Mouse (Mus musculus) kidney, embryonic 15.5 days (tissue): Measurements from ENCODE around the gene Magi1. TPM values are rescaled to one million over a fixed set of nuclear protein-coding genes. Genes with fewer than 3 reads are reported as not detected.

Experiments used
- ATAC-seq: fragments of 200-750 bp; cut with Nextera tagmentation; replicated peaks from 2 replicates; pipeline ENCODE4 v1.8.0; 2017; ENCODE audit warnings: moderate TSS enrichment; ENCODE audit not compliant: low FRiP score
- H3K27ac ChIP-seq: fragments of 300-500 bp; sonication (generic); 2 replicates; pipeline ENCODE4 v1.5.1; 2015; ENCODE audit warnings: mild to moderate bottlenecking, inconsistent platforms
- H3K27me3 ChIP-seq: fragments of 300-500 bp; sonication (generic); 2 replicates; pipeline ENCODE4 v1.6.1; 2015; ENCODE audit warnings: inconsistent platforms
- H3K36me3 ChIP-seq: fragments of 300-500 bp; sonication (generic); 2 replicates; pipeline ENCODE4 v1.6.1; 2015; ENCODE audit warnings: inconsistent platforms
- H3K4me1 ChIP-seq: fragments of 300-500 bp; sonication (generic); 2 replicates; pipeline ENCODE4 v1.6.1; 2015; ENCODE audit warnings: inconsistent platforms
- H3K4me2 ChIP-seq: fragments of 300-500 bp; sonication (generic); 2 replicates; pipeline ENCODE4 v1.6.1; 2015; ENCODE audit warnings: moderate library complexity, mild to moderate bottlenecking, inconsistent platforms
- H3K4me3 ChIP-seq: fragments of 300-500 bp; sonication (generic); replicated peaks from 2 replicates; pipeline ENCODE4 v1.5.1; 2015; ENCODE audit warnings: mild to moderate bottlenecking, inconsistent platforms
- H3K9ac ChIP-seq: fragments of 300-500 bp; sonication (generic); 2 replicates; pipeline ENCODE4 v1.6.1; 2015; ENCODE audit warnings: mild to moderate bottlenecking, inconsistent platforms
- H3K9me3 ChIP-seq: fragments of 300-500 bp; sonication (generic); replicated peaks from 2 replicates; pipeline ENCODE4 v1.6.1; 2016; ENCODE audit warnings: inconsistent platforms
- WGBS: fragments of 180-500 bp; shearing (Covaris S2); methylation state at CpG from one replicate; pipeline ENCODE4 v1.1.7; 2015; ENCODE audit warnings: mixed read lengths; 5-methylcytosine and 5-hydroxymethylcytosine counted together
- polyA plus RNA-seq: library from polyadenylated mRNA; unstranded; fragments of >200 nt; fragmentation: Nextera tagmentation; extraction: Ambion mirVana; gene quantifications from 2 replicates; pipeline ENCODE4 v1.2.1, GENCODE M21; 2015

Gene Magi1
- polyA plus RNA-seq, 1 experiment from 2014 or later, result 9.8 TPM

DNA sequence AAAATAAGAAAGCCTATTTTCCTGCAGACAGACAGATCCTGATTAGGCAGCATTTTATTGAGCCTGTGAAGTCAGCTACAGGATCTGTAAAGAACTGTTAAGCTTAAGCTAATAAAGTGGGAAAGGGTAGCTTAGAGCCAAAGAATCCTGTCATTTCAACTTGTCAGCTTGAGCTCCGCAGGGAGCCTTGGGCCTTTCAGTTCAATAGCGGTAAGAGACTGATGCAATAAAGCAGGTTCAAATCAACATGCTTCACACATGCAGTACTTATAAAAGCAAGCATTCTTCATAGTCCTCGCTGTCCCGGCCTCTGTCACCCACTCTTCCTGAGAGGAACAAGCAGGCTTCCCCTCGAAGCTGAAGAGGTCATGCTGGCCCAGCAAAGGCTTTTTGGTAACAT lies 199.0 kb downstream of the Magi1 start:
- H3K36me3 ChIP-seq, result no peaks in the 10 kb centered on the region
- H3K4me2 ChIP-seq, result no peak overlapping the region
- H3K27ac ChIP-seq, result no peak overlapping the region
- no peak overlapping the region for H3K9ac ChIP-seq
- no peaks in the 10 kb centered on the region for H3K9me3 ChIP-seq
- no peak for ATAC-seq
- WGBS, result 58% methylated on average over 5 of the region's 5 CpGs
- peaks cover 13% of the 10 kb centered on the region; the same call in 1 of the 2 replicates for H3K4me1 ChIP-seq
- H3K4me3 ChIP-seq, result no peak overlapping the region
- H3K27me3 ChIP-seq, result no peaks in the 10 kb centered on the region

DNA sequence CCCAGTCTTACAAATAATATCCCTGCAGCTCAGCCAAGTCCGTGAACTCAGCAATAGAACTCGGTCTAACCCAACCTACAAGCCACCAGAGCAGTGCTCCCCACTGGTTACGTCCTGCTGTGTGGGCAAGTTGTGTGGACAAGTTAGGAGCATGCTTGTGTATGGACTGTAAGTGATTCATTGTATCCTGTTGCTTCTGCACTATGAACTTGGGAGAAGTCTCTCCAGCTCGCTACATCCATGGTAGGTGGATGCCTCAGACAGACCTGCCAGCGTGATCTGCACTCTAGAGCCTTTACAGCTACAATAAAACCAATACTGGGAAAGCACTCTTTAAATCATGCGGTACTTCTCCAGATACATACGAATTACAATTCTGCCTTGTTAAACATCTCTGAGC lies 200.3 kb downstream of the Magi1 start:
- Histone ChIP-seq H3K4me2 (no peak overlapping the region), H3K4me1 (peaks cover 26% of the 10 kb centered on the region), H3K9me3 (no peaks in the 10 kb centered on the region), H3K27ac (no peak overlapping the region), H3K36me3 (no peaks in the 10 kb centered on the region), H3K4me3 (no peak overlapping the region), H3K27me3 (no peaks in the 10 kb centered on the region), H3K9ac (no peak overlapping the region)
- WGBS, result 83% methylated on average over 7 of the region's 7 CpGs
- ATAC-seq, result no peak

DNA sequence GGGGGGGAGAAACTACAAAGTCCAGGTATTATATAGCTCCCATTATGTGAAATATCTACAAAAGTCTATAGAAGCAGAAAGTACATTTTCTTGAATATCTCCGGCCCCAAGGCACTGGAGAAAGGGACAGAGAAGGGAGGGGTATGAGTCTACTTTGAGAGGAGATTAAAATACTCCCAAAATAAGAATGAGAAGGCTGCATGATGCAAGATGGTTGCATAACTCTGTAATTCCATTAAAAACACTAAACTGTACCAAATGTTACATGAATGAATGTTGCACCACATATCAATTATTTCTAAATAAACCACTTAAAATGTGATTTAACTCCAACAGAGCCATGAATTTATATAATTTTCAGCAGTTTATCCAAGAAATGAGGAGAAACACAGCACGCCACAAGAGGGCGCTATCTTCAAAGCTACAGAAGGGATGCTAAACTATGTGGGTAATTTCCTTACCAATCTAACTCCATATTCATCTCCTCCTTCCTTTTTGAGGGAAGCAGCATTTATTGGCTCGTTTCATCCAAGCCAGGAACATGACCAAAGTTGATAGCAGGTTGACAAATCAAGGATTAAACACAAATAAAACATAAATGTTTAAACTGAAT lies 202.7 kb downstream of the Magi1 start:
- 16% methylated on average over 4 of the region's 4 CpGs for WGBS
- no peaks in the 10 kb centered on the region for H3K27me3 ChIP-seq
- H3K27ac ChIP-seq, result no peak overlapping the region
- H3K36me3 ChIP-seq, result no peaks in the 10 kb centered on the region
- H3K9ac ChIP-seq, result no peak overlapping the region
- peaks cover 20% of the 10 kb centered on the region for H3K4me1 ChIP-seq
- ATAC-seq, result no peak
- no peak overlapping the region for H3K4me3 ChIP-seq
- H3K9me3 ChIP-seq, result no peaks in the 10 kb centered on the region
- H3K4me2 ChIP-seq, result no peak overlapping the region

DNA sequence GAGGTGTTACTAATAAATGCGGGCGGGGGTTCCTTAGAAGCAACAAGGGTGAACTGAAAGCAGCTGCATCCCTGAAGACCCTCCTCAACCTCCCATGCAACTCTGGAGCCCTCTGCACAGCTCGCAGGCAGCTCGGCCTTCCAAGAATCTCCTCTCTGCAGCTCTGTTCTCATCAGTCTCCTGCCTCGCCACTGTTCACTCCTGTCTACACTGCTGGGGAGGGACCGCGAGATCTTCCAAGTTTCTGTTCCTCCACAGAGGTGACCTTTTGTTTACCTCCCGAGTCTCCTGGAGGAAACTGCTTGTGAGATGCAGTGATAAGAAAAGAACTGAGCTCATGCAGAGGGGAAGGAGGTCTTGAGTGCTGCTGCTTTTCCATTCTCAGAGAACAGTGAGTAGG lies 204.8 kb downstream of the Magi1 start:
- no peak overlapping the region for H3K4me3 ChIP-seq
- H3K4me2 ChIP-seq, result 0 out of 2 replicates have a peak overlapping the region, but pooled peaks have one; percentile 25
- H3K36me3 ChIP-seq, result no peaks in the 10 kb centered on the region
- peak; percentile 52 for ATAC-seq
- 30% methylated on average over 8 of the region's 8 CpGs for WGBS
- H3K9me3 ChIP-seq, result no peaks in the 10 kb centered on the region
- H3K9ac ChIP-seq, result no peak overlapping the region
- H3K4me1 ChIP-seq, result peaks cover 23% of the 10 kb centered on the region
- no peaks in the 10 kb centered on the region for H3K27me3 ChIP-seq
- H3K27ac ChIP-seq, result peak overlapping the region; percentile 71

DNA sequence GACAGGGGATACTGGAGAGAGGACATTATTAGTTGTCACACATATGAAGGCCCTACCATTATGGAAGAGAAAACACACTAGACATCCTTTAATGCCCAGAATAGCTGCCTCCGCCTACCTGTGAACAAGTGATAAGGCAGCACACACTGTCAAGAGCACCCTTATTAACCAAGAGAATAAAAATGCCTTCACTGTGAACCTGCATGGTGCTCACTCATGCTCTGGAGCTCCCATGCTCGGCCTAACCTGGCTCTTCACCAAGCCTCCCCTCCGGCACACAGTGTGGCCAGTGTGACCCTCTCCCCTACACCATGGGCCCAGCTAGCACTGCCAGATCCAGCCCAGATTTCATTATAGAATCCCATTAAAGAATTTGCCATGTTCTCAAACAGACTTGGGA lies 206.7 kb downstream of the Magi1 start:
- peaks cover 20% of the 10 kb centered on the region for H3K4me1 ChIP-seq
- ATAC-seq, result no peak
- WGBS, result 93% methylated on average over 3 of the region's 3 CpGs
- no peak overlapping the region for H3K27ac ChIP-seq
- no peak overlapping the region for H3K9ac ChIP-seq
- H3K27me3 ChIP-seq, result no peaks in the 10 kb centered on the region
- H3K4me3 ChIP-seq, result no peak overlapping the region
- H3K36me3 ChIP-seq, result no peaks in the 10 kb centered on the region
- H3K4me2 ChIP-seq, result no peak overlapping the region
- no peaks in the 10 kb centered on the region for H3K9me3 ChIP-seq

DNA sequence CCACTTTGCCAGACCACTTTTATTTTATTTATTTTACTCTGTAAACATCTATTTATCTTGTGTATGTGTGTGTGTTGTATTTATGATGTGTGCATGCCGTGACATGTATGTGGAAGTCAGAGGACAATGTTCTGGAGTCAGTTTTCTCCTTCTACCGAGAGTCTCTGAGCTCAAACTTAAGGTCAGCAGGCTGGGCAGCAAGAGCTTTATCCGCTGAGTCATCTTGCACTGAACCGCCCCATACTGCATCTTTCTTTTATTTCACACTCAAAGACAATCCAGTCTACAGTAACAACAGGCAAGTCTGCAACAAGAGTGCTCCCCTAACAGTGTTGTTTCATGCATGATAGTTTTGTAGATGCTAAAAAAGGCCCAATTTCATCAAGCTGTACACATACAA lies 207.7 kb downstream of the Magi1 start:
- Histone ChIP-seq H3K4me2 (no peak overlapping the region), H3K27me3 (no peaks in the 10 kb centered on the region), H3K4me3 (no peak overlapping the region), H3K9me3 (no peaks in the 10 kb centered on the region), H3K36me3 (no peaks in the 10 kb centered on the region), H3K9ac (no peak overlapping the region), H3K4me1 (peaks cover 16% of the 10 kb centered on the region), H3K27ac (no peak overlapping the region)
- 84% methylated on average over 4 of the region's 4 CpGs for WGBS
- ATAC-seq, result no peak

DNA sequence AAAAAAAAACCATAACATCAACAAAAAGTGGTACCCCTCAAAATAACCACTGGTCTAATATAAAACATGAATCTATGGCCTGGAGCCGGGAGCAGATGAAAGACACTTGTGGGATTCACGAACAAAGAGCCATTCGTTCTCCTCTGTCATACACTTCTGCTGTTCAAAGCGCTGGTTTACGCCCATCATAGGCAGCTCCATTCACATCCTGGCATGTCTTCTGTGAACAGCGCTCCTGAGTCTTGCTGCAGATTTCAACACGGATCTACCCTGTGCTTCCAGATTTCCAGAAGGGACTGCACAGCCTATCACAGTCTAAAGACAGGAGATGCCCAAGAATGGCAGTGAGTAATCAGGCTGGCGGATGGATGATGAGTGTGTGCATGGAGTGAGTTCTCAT lies 208.5 kb downstream of the Magi1 start:
- Histone ChIP-seq H3K4me2 (no peak overlapping the region), H3K9ac (no peak overlapping the region), H3K9me3 (no peaks in the 10 kb centered on the region), H3K27ac (no peak overlapping the region), H3K4me3 (no peak overlapping the region), H3K4me1 (peaks cover 21% of the 10 kb centered on the region), H3K36me3 (no peaks in the 10 kb centered on the region), H3K27me3 (no peaks in the 10 kb centered on the region)
- ATAC-seq, result no peak
- WGBS, result 74% methylated on average over 8 of the region's 8 CpGs

DNA sequence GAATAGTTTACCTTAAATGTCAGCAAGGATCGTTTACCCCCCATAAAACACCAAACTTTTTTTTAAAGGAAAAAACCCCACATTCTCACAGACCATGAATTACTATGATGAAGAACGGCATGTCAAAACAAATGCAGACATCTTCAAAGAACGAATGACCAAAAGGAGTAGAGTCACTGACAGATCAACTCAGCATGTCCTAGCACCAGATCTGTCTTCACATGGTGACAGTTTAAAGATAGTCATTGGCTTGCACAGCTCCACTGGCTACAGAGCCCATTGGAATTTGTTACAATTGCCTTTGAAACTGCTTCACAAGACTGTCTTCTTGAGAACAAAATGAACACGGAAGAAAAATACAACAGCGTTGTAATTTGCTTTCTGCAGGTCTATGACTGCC lies 212.0 kb downstream of the Magi1 start:
- Histone ChIP-seq H3K27me3 (no peaks in the 10 kb centered on the region), H3K4me3 (no peak overlapping the region), H3K4me1 (peaks cover 21% of the 10 kb centered on the region), H3K9me3 (no peaks in the 10 kb centered on the region), H3K27ac (no peak overlapping the region), H3K9ac (no peak overlapping the region), H3K4me2 (no peak overlapping the region), H3K36me3 (no peaks in the 10 kb centered on the region)
- no peak for ATAC-seq
- WGBS, result 36% methylated on average over 5 of the region's 5 CpGs

DNA sequence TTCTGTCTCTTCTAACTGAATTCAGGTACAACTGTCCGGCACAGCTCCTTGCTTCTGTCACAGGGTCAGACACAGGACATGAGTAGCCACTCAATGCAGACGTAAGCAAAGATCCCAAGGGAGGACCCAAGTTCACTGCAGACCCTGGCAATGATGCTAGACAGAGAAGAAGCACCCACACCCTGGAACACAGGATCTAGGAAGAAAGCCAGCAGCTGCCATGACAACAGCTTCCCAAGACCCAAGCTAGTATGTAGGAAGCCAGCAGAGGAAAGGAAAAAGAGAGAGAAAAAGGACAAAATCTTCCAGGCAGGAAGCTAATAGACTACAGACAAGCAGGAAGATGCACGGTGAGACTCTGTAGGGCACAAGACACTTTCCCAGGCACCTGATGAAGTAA lies 213.0 kb downstream of the Magi1 start:
- H3K4me3 ChIP-seq, result no peak overlapping the region
- H3K36me3 ChIP-seq, result no peaks in the 10 kb centered on the region
- no peaks in the 10 kb centered on the region for H3K9me3 ChIP-seq
- H3K9ac ChIP-seq, result no peak overlapping the region
- no peak overlapping the region for H3K4me2 ChIP-seq
- 63% methylated on average over 3 of the region's 3 CpGs for WGBS
- no peak for ATAC-seq
- H3K27me3 ChIP-seq, result no peaks in the 10 kb centered on the region
- peaks cover 21% of the 10 kb centered on the region for H3K4me1 ChIP-seq
- H3K27ac ChIP-seq, result no peak overlapping the region

DNA sequence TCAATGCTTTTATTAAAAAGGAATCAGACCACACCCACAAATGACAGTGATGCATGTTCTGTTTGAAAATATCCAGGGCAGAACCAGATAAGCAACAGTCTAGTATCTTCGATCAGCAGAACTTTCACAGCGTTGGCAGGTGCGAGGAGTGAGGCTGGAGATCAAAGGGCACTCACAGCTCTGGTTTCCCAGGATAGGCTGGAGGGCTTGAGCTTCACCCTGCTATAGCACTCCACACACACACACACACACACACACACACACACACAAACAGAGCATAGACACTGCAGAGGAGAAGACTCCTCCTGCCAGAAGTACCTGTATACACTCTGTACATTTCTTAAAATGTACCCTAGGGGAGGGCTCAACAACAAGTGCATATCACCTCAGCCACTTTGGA lies 214.3 kb downstream of the Magi1 start:
- no peak overlapping the region for H3K9ac ChIP-seq
- no peak for ATAC-seq
- H3K27ac ChIP-seq, result no peak overlapping the region
- no peaks in the 10 kb centered on the region for H3K36me3 ChIP-seq
- WGBS, result 34% methylated on average over 3 of the region's 3 CpGs
- no peak overlapping the region for H3K4me2 ChIP-seq
- no peak overlapping the region for H3K4me3 ChIP-seq
- H3K27me3 ChIP-seq, result no peaks in the 10 kb centered on the region
- H3K9me3 ChIP-seq, result no peaks in the 10 kb centered on the region
- peaks cover 24% of the 10 kb centered on the region for H3K4me1 ChIP-seq

DNA sequence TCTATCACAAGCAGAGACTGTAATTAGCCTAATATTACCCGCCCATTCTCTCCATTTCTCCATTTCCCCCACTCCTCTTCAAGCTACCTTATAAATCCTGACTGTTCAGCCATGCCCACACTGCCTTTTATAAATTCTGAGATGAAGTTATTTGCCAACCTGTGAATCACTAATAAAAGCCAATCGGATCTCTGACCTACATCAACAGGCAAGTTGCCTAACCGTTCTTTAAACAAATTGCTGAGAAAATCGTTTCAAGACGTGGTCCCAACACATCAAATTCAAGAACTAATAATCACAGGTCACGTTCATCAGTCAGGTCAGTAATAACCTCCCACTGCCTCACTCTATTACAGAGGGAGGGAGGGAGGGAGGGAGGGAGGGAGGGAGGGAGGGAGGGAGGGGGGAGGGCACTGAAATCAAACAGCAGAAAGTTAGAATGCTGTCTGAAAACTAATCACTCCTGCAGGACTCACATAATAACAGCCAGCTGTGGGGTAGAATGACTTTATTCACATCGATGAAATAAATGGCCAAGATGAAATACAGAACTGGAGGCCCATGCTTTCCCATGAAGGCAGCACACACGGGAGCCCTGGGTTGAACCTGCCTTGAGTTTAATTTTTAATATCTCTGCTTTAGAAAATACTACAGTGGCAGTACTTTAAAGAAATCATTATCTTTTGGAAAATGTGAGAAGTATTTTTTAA lies 215.8 kb downstream of the Magi1 start:
- Histone ChIP-seq H3K9me3 (no peaks in the 10 kb centered on the region), H3K27me3 (no peaks in the 10 kb centered on the region), H3K27ac (peak overlapping the region; percentile 45; the same call in 1 of the 2 replicates), H3K4me3 (no peak overlapping the region), H3K4me2 (no peak overlapping the region), H3K9ac (no peak overlapping the region), H3K4me1 (peaks cover 25% of the 10 kb centered on the region), H3K36me3 (no peaks in the 10 kb centered on the region)
- 46% methylated on average over 8 of the region's 8 CpGs for WGBS
- ATAC-seq, result no peak

DNA sequence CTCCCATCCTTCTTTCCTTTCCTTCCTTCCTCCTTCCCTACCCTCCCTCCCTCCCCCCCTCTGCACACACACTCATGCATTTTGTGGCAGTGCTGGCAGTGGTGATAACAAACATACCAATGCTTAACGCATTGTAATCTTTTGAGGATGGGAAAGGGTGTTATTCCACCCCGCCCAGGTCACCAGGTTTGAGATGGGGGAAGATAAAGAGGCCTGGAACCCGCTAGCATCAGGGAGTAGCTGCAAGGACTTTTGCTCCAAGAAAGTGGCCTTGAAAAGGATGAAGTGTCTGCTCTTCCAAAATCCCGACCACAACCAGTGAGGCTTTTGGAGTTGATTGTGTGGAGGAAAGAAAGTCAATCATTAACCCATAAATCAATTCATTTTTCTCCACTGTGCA lies 218.9 kb downstream of the Magi1 start:
- Histone ChIP-seq H3K4me3 (no peak overlapping the region), H3K9ac (no peak overlapping the region), H3K9me3 (no peaks in the 10 kb centered on the region), H3K4me1 (peaks cover 37% of the 10 kb centered on the region), H3K27ac (no peak overlapping the region), H3K36me3 (no peaks in the 10 kb centered on the region), H3K4me2 (no peak overlapping the region), H3K27me3 (no peaks in the 10 kb centered on the region)
- ATAC-seq, result no peak
- 48% methylated on average over 4 of the region's 4 CpGs for WGBS

DNA sequence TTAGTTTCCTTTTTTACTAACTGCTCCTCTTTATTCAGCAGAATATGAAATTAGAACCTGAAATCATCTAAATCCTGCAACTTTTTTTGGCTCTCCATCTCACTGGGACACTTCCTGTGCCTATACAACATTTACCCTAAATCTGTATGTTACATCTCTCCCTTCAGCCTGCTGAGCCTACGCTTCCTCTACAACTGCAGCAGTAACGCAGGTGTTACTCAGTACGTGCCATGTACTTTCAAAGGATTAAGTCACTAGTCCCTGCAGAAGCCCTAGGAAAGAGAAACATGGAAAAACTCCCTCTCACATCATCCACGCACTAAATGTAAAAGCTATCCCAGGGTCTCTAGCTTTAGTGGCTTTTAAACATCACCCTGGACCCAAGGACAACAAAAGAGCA lies 220.2 kb downstream of the Magi1 start:
- Histone ChIP-seq H3K4me3 (no peak overlapping the region), H3K27ac (peak overlapping the region; percentile 70), H3K9ac (no peak overlapping the region), H3K9me3 (no peaks in the 10 kb centered on the region), H3K27me3 (no peaks in the 10 kb centered on the region), H3K4me2 (no peak overlapping the region), H3K36me3 (no peaks in the 10 kb centered on the region), H3K4me1 (peaks cover 25% of the 10 kb centered on the region)
- ATAC-seq, result no peak
- 82% methylated on average over 4 of the region's 4 CpGs for WGBS
